Mouse (Mus musculus) cerebellum, postnatal 4 days (tissue): ENCODE results near the gene H2afy2.

Experiments
- DNase-seq, 2 experiments: peaks; one replicate each; pipeline ENCODE4 v3.0.0; 2022; ENCODE audit warnings: low spot score in 2 of 2, mixed read lengths in 1 of 2

The H2afy2 gene

DNA sequence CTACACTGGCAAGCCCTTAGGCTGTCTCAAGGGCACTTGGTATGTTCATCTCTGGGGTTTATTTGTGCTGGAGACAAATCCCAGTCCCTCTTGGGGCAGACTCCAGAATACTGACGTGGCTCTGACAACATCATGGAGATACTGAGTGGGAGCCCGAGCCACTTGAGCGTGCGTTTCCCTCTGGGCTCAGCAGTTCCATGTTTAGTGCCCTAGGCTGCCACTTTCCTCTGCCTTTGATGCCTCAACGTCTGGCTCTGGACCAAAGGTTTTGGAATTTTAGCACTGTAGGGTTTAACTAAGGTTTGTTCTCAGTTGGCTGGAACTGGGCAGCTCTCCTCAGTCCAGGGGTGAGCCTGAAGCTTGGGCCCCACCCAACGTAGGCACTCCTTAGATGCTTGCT, 60.7 kb downstream of the H2afy2 start:
- no peak for DNase-seq

DNA sequence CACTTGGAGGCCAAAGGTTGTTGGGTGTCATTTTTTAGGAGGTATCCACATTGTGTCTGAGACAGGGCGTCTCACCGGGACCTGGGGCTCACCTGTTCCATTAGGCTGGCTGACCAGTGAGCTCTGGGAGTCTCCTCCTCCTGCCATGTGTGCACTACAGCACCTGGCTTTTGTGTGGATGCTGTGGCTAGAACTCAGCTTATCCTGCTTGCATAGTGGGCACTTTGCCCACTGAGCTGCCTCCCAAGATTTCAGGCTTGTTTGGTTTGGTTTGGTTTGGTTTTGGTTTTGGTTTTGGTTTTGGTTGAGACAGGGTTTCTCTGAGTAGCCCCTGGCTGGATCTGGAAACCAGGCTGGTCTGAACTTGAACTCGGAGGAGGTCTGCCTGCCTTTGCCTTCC, 61.7 kb downstream of the H2afy2 start:
- DNase-seq, result no peak

DNA sequence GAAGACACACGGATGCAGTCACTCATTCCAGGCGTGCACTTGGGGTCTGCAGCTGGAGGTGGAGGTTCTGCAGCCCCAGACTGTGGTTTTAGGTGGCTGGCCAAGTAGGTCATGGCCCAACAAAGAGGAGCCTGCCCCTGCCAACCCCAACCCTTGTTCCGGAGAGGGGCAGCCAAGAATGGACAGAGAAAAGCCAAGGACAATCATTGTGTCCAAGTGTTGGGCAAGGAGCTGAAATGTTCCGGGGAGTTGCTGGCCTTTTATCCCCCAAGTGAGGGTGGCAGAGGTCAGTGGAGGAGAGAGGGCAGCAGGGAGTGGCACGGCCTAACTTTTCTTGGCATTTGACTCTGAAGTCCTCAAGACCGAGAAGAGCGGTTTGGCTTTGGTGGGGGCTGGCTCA, 63.6 kb downstream of the H2afy2 start:
- DNase-seq, result no peak

DNA sequence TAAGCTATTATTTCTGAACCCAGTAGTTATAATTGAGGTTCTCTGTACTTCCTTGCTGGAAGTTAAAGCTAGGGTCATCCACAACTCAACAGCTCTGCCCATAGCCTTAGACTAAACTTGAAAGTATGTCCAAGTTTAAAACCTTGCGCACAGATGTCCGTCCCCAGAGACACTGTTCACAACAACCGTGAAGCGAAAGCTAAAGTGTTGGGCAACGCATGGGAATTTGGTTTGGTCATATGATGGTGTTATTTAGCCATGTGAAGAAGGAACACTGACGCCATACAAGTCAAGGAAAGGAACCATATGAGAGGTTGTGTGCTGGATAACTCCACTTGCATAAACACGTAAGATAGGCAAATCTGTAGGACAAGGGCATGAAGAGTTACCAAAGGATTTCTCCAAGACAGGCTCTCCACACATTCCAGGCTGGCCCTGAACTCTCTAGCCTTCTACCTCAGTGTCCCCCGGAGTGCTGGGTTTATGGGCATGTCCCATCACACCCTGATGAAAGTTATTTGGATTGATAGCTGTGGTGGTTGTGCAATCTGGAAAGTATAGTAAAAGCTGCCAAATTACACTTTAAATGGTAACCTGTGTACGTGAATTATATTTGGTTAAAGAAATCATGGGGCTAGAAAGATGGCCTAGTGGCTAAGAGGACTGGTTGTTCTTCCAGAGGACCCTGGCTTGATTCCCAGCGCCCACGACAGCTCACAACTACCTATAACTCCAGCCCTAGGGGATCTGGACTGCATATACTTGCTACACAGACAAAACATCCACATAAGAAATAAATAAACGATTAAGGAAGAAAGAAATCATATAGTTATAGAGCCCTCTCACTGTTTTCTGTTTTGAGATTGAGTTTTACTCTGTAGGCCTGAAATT, 66.3 kb downstream of the H2afy2 start:
- DNase-seq, result no peak

DNA sequence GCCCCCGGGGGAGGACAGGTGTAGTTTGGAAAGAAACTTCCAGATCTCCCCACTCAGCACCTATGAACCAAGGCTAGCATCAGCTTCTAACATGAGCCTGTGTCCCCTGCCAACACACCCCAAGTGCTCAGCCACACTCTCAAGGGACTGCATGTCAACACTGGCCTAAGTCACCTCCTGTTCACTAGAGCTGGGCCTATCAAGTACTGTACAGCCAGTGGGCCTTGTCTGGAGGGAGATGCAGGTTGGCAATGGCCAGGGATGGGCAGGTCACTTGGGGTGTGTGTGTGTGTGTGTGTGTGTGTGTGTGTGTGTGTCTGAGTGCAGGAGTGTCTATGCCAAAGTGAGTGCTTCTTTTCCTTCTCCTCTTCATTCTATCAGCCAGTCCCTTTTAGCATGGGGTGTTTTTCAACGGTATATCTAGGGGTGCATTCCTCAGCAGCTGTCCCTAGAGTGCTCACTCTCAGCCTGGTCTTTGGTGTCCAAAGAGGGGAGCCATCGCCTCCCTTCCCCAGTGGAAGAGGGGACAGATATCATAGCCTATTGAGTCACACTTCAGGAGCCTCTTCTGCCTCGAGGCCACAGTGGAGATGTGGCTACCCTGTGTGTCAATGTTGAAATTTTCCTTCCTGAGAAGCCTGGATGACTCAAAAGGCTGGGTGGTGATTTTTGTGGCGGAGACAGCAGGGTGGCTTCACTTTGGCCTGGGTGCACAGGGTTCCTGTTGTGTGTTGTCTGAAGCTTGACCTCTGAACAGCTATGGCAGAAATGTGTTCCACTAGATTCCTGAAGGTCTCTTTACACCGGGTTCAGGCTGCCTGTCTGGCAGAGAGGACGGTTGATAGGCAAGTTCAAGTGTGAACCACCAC, 67.7 kb downstream of the H2afy2 start:
- DNase-seq, result no peak

DNA sequence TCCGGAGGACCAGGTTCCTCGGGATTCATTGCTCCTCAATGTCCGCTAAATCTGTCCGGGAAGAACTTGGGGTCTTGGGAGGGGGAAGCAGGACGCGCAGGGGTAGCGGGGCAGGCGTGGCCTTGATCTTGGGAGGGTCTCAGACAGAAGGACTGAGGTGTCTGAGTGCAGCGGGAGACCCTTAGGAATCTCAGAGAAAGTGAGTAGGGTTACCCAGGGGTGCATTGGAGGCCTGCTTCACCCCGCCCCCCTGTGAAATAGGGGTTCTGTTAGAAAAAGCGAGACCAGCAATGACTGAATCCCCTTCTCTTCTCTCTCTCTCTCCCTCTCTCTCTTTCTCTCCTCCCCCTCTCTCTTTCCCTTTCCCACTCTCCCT, 68.5 kb downstream of the H2afy2 start:
- no peak for DNase-seq

DNA sequence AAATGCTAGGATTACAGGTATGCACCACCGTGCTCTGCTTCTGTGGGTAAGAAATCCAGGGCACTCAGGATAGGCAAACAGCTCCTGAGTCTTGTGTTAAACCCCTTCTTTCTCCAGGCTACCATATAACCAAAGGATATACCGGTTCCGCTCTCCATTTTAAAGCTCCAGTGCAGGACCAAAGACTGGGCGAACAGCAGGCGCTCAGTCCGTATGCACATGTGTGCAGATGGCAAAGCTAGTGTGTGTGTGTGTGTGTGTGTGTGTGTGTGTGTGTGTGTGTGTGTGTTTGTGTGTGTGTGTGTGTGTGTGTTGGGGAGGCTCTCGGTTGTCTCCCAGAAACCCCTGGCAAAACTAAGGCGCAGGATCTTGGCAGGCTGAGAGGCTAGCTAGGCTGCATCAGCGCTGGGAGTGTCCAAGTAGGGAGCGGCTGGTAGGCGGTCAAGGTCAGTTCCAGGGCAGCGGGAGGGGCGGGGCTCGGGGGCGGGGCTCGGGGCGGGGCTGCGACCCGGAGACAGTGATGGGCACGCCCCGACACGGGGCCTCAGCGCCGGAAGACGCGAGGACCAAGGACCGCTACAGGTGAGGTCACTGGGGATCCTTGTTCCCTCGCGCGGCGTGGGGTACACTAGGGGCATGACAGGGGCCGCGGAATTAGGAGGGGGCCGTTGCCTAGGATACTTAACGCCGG, 69.0 kb downstream of the H2afy2 start, which contains the start of gene Aifm2:
TSS of gene Aifm2 (plus strand) at position 493 of the 691 bp plus-strand sequence.
- DNase-seq, result no peak

DNA sequence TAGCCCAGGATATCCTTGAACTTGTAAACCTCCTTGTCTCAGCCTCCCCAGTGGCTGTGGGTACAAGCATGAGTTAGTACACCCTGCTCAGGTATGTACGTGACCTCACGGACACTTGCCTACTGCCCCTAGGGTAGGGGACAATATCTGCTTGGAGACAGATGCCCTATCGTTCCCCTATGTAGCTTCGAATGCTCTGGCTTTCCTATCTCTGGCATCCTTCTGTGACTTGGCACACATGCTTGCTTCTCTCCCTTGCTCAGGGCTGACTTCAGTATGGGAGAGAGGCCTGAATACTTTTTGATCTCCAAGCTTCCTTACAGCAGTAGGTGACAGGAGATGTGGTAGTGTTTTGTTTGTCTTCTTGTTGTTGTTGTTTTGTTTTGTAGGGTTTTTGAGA, 69.8 kb downstream of the H2afy2 start:
- DNase-seq, result no peak

DNA sequence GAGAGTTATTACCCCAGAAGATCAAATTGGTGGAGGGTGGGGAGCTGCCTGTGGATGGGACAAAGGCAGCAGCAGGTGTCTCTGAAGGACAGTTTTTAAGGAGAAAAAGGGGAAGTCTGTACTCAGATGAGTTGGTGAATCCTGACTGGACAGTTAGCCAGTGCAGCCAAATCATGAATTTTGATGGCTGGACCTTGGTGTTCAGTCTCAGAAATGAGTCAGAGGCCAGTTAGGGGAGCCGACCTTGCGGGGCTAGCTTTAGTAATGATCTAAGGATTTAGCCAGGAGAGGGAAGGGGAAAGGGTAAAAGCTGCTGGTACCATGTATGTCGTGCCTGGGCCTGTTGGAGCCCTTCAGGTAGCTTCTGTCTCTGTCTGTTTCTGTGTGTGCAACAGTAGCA, 70.3 kb downstream of the H2afy2 start:
- DNase-seq, result no peak

DNA sequence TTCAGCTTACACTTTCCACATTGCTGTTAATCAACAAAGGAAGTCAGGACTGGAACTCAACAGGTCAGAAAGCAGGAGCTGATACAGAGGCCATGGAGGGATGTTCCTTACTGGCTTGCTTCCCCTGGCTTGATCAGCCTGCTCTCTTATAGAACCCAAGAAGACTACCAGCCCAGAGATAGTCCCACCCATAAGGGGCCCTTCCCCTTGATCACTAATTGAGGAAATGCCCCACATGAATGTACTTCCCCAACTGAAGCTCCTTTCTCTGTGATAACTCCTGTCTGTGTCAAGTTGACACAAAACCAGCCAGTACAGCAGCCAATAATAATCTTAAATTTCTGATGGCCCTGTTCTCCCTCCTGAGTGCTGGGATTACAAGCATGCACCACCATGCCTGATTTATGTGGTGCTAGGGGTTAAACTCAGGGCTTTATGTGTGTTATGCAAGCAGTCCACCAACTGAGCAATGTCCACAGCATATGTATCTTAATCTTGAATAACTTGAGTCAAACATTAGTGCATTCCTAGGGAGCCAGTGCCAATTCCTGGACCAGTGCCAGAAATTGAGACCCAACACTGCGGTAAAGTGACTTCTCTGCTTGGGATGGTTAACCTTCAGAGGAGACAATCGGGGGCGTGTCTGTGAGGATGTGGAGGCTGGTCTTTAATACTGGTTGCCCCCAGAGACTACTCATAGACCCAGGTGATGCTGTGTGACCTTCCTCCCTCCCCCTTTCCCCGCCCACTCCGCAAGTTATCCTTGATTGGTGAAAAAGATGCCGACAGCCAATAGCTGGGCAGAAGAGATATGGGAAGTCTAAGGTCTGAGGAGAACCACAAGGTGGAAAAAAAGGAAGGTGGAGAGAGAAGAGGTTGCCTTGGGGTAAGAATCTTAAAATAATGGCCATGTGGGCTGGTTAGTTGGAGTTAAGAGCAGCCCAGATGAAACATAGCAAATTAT, 77.3 kb downstream of the H2afy2 start:
- DNase-seq, result no peak

DNA sequence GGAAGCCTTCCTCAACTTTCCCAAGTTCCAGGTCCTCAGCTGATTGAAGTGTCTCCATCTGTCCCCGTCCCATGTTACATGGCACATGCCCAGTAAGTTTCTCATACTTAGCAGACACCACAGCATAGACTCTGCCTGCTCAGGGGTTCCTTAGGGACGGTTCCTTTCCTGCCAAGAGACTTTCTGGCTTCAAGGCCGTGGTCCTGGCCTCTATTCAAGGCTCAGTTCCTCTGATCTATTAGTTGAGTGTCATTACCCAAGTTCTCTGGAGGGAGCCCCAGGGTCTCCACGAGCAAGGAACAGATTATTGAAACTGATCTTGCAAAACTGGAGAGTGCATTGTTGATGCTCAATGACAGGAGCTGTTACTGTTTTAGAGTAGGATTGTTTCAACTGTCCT, 79.3 kb downstream of the H2afy2 start:
- DNase-seq, result no peak

DNA sequence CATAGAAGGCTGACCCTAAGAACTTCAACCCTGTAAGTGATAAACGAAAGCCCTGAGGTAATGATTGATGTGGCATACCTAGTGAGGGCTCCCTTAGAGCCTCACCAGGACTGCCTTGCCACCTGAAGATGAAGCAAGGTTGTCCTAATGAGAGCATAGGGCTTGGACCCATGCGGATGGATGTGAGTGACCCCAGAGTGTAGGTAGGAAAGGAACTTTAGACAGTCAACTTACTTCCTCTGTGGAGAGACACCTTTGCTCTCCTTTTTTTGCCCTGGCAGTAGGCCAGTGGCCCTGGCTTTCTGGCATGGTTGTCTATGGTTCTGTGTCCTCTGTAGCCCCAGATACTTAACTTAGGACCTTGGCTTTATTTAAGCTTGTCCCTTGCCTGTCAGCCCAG, 86.9 kb downstream of the H2afy2 start:
- no peak for DNase-seq

DNA sequence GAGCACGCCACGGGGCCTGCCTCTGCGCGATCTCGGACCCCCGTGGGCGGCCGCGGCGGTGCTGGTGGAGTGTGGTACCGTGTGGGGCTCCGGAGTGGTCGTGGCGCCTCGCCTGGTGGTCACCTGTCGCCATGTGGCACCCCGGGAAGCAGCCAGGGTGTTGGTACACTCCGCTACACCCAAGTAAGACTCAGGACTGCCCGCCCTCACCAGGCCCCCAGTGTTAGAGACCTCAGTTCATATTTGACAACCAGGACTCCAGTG, 87.5 kb downstream of the H2afy2 start:
- DNase-seq, result peak in 1 of 2 experiments; percentile 11

DNA sequence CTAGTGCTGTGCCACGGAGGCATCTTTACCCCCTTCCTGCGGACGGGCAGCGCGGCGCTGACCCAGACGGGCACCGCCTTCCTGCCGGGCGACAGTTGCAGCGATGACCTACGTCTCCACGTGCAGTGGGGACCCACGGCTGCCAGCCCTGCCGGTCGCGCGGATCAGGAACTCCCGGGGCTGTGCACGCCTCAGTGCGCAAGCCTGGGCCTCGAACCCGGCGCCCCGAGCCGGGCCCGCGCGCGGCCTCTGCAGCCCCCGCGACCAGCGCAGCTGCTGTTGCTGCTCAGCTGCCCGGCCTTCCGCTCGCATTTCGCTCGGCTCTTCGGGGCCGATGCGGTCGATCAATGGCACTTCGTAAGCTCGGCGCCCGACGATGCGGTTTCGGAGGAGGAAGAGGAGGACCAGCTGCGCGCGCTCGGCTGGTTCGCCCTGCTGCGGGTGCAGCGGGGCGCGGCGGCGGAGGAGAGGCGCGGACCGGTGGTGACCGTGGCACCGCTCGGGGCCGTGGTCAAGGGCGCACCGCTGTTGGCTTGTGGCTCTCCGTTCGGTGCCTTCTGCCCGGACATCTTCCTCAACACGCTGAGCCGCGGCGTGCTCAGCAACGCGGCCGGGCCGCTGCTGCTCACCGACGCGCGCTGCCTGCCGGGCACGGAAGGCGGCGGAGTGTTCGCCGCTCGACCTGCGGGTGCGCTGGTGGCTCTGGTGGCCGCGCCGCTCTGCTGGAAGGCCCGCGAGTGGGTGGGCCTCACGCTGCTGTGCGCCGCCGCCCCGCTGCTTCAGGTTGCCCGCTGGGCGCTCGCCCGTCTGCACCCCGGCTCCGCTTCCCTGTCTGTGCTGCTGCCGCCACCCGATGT, 88.0 kb downstream of the H2afy2 start:
- no peak for DNase-seq

DNA sequence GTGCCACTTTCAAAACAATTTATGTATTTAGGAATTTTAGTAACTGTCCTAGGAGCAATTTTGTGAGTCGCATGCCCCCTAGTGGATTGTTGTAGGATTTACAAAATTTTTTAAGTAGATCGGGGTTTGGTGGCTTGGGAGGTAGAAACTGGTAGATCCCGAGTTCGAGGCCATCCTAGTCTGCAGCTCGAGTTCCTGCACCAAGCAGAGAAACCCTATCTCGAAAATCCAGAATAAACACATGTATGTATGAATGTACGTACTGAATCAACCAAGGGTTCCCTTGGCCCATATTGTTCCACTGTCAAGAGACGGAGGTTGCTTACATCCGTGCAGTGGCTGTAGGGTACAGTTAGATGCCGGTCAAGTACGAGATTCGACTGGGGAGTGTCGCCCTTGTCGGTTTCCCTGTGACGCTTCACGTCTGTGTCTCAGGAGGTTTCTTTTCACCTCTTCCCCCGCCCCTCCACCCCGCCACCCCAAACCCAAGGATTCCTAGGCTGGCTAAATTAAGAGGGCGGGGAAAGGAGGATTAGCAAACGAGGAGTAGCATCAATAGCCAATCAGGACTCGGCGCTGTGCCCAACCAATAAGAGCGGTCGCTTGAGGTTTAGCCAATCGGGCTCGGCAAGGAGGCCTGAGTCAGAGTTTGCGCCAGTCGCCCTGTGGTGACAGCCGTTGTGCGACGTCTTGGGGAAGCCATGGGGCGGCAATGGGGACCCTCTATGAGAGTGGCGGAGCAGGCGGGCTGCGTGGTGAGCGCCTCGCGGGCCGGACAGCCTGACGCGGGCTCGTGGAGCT, 88.9 kb downstream of the H2afy2 start, which contains the start of gene Tysnd1:
TSS of gene Tysnd1 (plus strand) at position 645 of the 801 bp plus-strand sequence.
- DNase-seq, result peak; percentile 97 to 98

DNA sequence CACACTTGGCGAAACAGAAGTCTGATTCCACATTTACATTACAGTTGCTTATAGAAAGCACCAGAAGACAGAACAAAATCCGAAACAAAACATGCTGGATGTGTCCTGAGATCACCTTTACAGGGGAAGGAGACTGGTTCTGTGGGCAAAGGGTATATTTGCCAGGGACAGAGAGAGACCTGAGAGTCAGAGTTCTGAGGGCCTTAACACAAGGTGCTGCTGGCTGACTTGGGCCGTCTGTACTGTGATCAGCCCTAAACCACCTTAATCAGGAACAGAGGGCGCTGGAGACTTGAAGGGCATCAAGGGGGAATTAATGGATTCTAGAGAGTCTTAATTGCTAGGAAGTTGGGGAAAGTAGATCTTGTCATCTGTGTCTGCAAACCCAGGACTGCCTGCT, 90.4 kb downstream of the H2afy2 start:
- DNase-seq, result no peak

DNA sequence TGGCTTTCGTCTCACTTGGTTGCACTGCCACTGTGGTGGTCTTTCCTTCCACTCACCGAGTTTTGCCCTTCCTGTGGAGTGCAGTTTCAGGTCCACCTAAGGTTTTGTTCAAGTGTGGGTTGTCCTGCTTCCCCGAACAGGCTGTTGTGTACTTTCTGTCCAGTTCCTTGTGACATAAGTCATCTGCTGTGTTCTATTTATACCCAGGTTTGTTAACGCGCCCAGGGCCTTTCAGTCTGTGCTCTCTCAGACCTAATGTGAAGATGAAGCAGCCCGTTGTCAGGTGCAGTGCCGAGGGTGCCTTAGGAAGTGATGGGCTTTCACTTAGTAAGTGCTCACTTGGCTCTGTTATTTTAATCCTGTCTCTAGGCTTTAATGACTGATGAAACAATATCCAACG, 94.5 kb downstream of the H2afy2 start:
- DNase-seq, result no peak
